In genomic region chr3:87755964-87756363, GRCm38 (mm10) we compare ENCODE assay signal across 9 mouse cellular contexts. TPM values are rescaled to one million over a fixed set of nuclear protein-coding genes. Genes with fewer than 3 reads are reported as not detected.
A peak's percentile ranks its signal among the peaks of the same experiment; 100 is the strongest.
DNase-seq lines count a peak whose midpoint lies in the region; ATAC-seq lines count a peak whose summit lies in the region.
"Had no signal": no experiment of that assay in that cellular context is flagged by ENCODE, and none has a peak within 500 bp of the region (broad histone marks: within the 10 kb centered on the region; RNA-seq: fewer than 3 reads in every experiment).

No protein-coding gene starts in this region.

- H3K4me3 ChIP-seq in intestine, embryonic 14.5 days (ENCODE audit: low read depth, low read length) = no peak overlapping the region

- no peaks in the 10 kb centered on the region for H3K27me3 ChIP-seq in intestine, embryonic 14.5 days (replicated peaks; ENCODE audit: control insufficient read depth, insufficient read depth, low read length)

- peaks cover 3% of the 10 kb centered on the region; the same call in 1 of the 2 replicates for H3K4me1 ChIP-seq in intestine, embryonic 14.5 days (replicated peaks; ENCODE audit: control insufficient read depth, insufficient read depth, low read length)

- H3K4me2 ChIP-seq in intestine, embryonic 14.5 days (ENCODE audit: low read length) = peak overlapping the region; percentile 24

- DNase-seq in adrenal gland, adult (ENCODE audit: inconsistent age in 2 of 2, low spot score in 1 of 2) = peak; percentile 84 to 95
- DNase-seq in embryo, embryonic 10.5 days (ENCODE audit: low spot score) = peak; percentile 85
- DNase-seq in gastrocnemius, postnatal 36 days = peak; percentile 81 to 84
- DNase-seq in intestine, embryonic 14.5 days (ENCODE audit: low spot score) = peak; percentile 96
- DNase-seq in left cerebral cortex, postnatal 10 days (ENCODE audit: extremely low spot score in 1 of 2, low spot score in 2 of 2) = peak; percentile 80 to 89
- peak; percentile 84 to 90 for DNase-seq in right cerebral cortex, adult 2 months (ENCODE audit: low spot score in 2 of 2)
- peak; percentile 84 for DNase-seq in urinary bladder, adult 2 months (ENCODE audit: low spot score)

- WGBS in intestine, embryonic 14.5 days = 6% methylated on average over 24 of the region's 24 CpGs

- H3K27ac ChIP-seq in intestine, embryonic 14.5 days (ENCODE audit: low read depth) = no peak overlapping the region
- H3K27ac ChIP-seq: macrophage had no signal

- 0 out of 2 replicates have a peak overlapping the region, but pooled peaks have one; percentile 20 for H3K9ac ChIP-seq in intestine, embryonic 14.5 days (ENCODE audit: low read length)

- peaks cover 31% of the 10 kb centered on the region for H3K36me3 ChIP-seq in intestine, embryonic 14.5 days (ENCODE audit: control insufficient read depth, insufficient read depth, low read length)

- H3K9me3 ChIP-seq in intestine, embryonic 14.5 days (ENCODE audit: control insufficient read depth, low read length) = no peaks in the 10 kb centered on the region

- intact Hi-C loops in gastrocnemius, postnatal 36 days (cut with DNase I) = loop anchor here (5.0 kb wide), 1 partner anchor 61 kb away; no protein-coding TSS in a partner anchor
- intact Hi-C loops in left cerebral cortex, postnatal 10 days (cut with DNase I) = no loop called here

- peak; percentile 80 for ATAC-seq in intestine, embryonic 14.5 days (replicated peaks; ENCODE audit: low FRiP score, low TSS enrichment, low read depth)
- ATAC-seq in megakaryocyte progenitor cell, adult 5-6 weeks (replicated peaks; ENCODE audit: poor library complexity) = peak; percentile 98

RNA-seq across cellular contexts. Expression of gene Lrrc71, which starts 7.5 kb away (rescaled TPM):
- under 1 TPM; 0.20 to 0.49 TPM for total RNA-seq in gastrocnemius, postnatal 36 days (2021)
- polyA plus RNA-seq in intestine, embryonic 14.5 days (2014; fragmentation: Nextera tagmentation; extraction: Ambion mirVana) = 0.39 and 0.73 TPM in 2 replicates
- under 1 TPM; 0.10 to 0.64 TPM for total RNA-seq in left cerebral cortex, postnatal 10 days (2021)
- total RNA-seq in megakaryocyte progenitor cell, adult 5-6 weeks (2015) = not detected in 2 replicates
- total RNA-seq in megakaryocyte progenitor cell, adult 5-6 weeks (2017) = 0.03 TPM in 1 of 2 replicates, not detected in the other
- 0.19 and 0.29 TPM in 2 replicates for polyA plus RNA-seq in urinary bladder, adult 2 months (2012; rRNA removed)

RNA-seq across cellular contexts. Expression of gene Ntrk1, which starts 39.0 kb away (rescaled TPM):
- not detected for total RNA-seq in gastrocnemius, postnatal 36 days (2021)
- 1.0 and 1.3 TPM in 2 replicates for polyA plus RNA-seq in intestine, embryonic 14.5 days (2014; fragmentation: Nextera tagmentation; extraction: Ambion mirVana)
- total RNA-seq in left cerebral cortex, postnatal 10 days (2021) = under 1 TPM; 0.34 to 0.62 TPM
- not detected in 2 replicates for total RNA-seq in megakaryocyte progenitor cell, adult 5-6 weeks (2015)
- total RNA-seq in megakaryocyte progenitor cell, adult 5-6 weeks (2017) = not detected in 2 replicates
- 2.7 and 3.5 TPM in 2 replicates for polyA plus RNA-seq in urinary bladder, adult 2 months (2012; rRNA removed)
- polyA plus RNA-seq: macrophage had no signal

RNA-seq across cellular contexts. Expression of gene Insrr, which starts 40.8 kb away (rescaled TPM):
- not detected for total RNA-seq in gastrocnemius, postnatal 36 days (2021)
- 0.32 and 0.72 TPM in 2 replicates for polyA plus RNA-seq in intestine, embryonic 14.5 days (2014; fragmentation: Nextera tagmentation; extraction: Ambion mirVana)
- total RNA-seq in left cerebral cortex, postnatal 10 days (2021) = under 1 TPM; 0.30 to 0.39 TPM
- total RNA-seq in megakaryocyte progenitor cell, adult 5-6 weeks (2015) = 0.05 TPM in 1 of 2 replicates, not detected in the other
- not detected in 2 replicates for total RNA-seq in megakaryocyte progenitor cell, adult 5-6 weeks (2017)
- polyA plus RNA-seq in urinary bladder, adult 2 months (2012; rRNA removed) = 0.73 and 0.80 TPM in 2 replicates
- polyA plus RNA-seq: macrophage had no signal
